Mouse (Mus musculus): ENCODE results near the gene Ifitm3. TPM values are rescaled to one million over a fixed set of nuclear protein-coding genes. Genes with fewer than 3 reads are reported as not detected.
"Not testable (repeated sequence)": the region's sequence is repeated elsewhere in the genome, so short reads cannot be mapped to it uniquely, and the experiment has no call there.

Ifitm3 gene
- total and polyA plus RNA-seq, 2 experiments from 2014 or later, result 22.5 to 67.8 TPM

GRCm38 (mm10) chr7:140990185-140990584, 20.4 kb downstream of the Ifitm3 start:
- H3K4me3 ChIP-seq (ENCODE audit: low read depth, low read length), result no peak overlapping the region
- no peak for DNase-seq (ENCODE audit: low spot score)
- H3K27me3 ChIP-seq (ENCODE audit: insufficient read depth, low read length), result no peaks in the 10 kb centered on the region
- H3K9me3 ChIP-seq (ENCODE audit: low read length), result no peaks in the 10 kb centered on the region
- H3K9ac ChIP-seq (replicated peaks; ENCODE audit: low read length, poor library complexity, severe bottlenecking), result no peak overlapping the region
- no peaks in the 10 kb centered on the region for H3K4me1 ChIP-seq (ENCODE audit: insufficient read depth, low read length)
- ATAC-seq (ENCODE audit: low FRiP score), result no peak
- no peak for TF ChIP-seq CTCF (IDR thresholded peaks at IDR 0.05)
- no peaks in the 10 kb centered on the region for H3K36me3 ChIP-seq (ENCODE audit: insufficient read depth, low read length)
- WGBS, result 75% methylated on average over 6 of the region's 6 CpGs
- no peak overlapping the region for H3K4me2 ChIP-seq (ENCODE audit: low read depth, low read length, poor library complexity, severe bottlenecking)
- no peak overlapping the region for H3K27ac ChIP-seq (ENCODE audit: low read depth, low read length)

DNA sequence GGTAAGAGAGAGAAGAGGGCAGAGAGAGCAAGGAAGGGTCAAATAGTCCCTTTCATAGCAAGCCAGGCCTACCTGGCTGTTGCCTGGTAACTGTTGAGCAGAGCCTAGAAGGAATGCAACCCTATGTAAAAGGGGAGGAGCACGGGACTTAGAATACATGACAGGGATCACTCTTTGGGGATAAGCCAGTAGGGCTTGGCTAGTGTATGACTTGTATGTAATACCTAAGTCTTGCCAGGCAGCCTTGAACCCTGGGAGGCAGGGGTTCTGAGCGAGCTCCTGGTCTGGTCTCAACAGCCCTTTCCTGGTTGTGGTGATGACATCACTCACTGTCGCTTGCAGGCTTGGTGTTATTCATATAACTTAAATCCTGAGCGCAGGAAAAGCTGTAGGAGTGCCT, 21.5 kb downstream of the Ifitm3 start:
- Histone ChIP-seq H3K9me3 (ENCODE audit: low read length) (no peaks in the 10 kb centered on the region), H3K9ac (replicated peaks; ENCODE audit: low read length, poor library complexity, severe bottlenecking) (no peak overlapping the region), H3K4me3 (ENCODE audit: low read depth, low read length) (no peak overlapping the region), H3K4me1 (ENCODE audit: insufficient read depth, low read length) (no peaks in the 10 kb centered on the region), H3K4me2 (ENCODE audit: low read depth, low read length, poor library complexity, severe bottlenecking) (no peak overlapping the region), H3K27me3 (ENCODE audit: insufficient read depth, low read length) (no peaks in the 10 kb centered on the region), H3K36me3 (ENCODE audit: insufficient read depth, low read length) (no peaks in the 10 kb centered on the region), H3K27ac (ENCODE audit: low read depth, low read length) (no peak overlapping the region)
- no peak for TF ChIP-seq CTCF (IDR thresholded peaks at IDR 0.05)
- 87% methylated on average over 4 of the region's 4 CpGs for WGBS
- DNase-seq (ENCODE audit: low spot score) (no peak), ATAC-seq (ENCODE audit: low FRiP score) (no peak)

DNA sequence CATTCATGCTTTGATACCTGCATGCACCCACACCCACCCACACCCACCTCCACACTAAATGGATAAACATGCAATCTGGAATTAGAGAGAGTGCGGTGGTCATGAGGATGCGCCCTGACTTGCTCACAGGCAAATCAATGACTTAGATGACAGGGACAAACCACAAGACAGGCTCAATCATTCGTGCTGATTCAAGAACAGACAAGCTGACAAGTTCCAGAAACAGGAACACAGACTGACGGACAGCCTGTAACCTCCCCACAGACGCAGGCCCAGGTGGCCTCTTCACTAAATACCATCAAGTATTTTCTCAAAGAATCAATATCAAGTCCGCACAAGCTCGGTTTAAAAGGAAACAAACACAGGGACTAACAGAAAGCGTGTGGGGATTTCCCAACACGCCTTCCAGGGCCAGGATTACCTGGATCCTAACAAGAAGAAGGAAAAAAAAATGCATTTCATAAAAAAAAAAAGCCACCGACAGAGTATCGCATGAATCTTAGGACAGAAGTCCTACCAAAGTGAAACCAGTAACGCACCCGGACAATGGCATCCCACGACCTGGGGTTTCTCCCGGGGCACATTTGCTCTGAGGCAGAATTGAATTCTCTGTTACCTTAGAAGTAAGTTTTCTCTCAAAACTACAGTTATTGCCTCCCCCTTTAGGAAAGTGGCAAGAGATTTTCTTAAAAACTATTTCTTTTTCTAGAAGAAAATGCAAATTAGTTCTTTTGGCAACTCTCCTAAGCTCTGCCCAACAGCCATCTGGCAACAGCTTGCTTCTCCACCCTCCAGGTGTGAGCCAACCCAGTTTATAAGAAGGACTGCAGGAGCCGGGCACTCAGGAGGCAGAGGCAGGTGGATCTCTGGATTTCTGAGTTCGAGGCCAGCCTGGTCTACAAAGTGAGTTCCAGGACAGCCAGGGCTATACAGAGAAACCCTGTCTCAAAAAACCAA, 23.1 kb downstream of the Ifitm3 start:
- 87% methylated on average over 17 of the region's 17 CpGs for WGBS
- no peak for DNase-seq (ENCODE audit: low spot score)

GRCm38 (mm10) chr7:140982971-140983370, 27.6 kb downstream of the Ifitm3 start:
- TF ChIP-seq CTCF (IDR thresholded peaks at IDR 0.05), result no peak
- Histone ChIP-seq H3K27me3 (ENCODE audit: insufficient read depth, low read length) (no peaks in the 10 kb centered on the region), H3K4me1 (ENCODE audit: insufficient read depth, low read length) (no peaks in the 10 kb centered on the region), H3K36me3 (ENCODE audit: insufficient read depth, low read length) (no peaks in the 10 kb centered on the region), H3K4me3 (ENCODE audit: low read depth, low read length) (no peak overlapping the region), H3K9ac (replicated peaks; ENCODE audit: low read length, poor library complexity, severe bottlenecking) (no peak overlapping the region), H3K9me3 (ENCODE audit: low read length) (no peaks in the 10 kb centered on the region), H3K4me2 (ENCODE audit: low read depth, low read length, poor library complexity, severe bottlenecking) (no peak overlapping the region), H3K27ac (ENCODE audit: low read depth, low read length) (no peak overlapping the region)
- 91% methylated on average over 7 of the region's 7 CpGs for WGBS
- DNase-seq (ENCODE audit: low spot score) (no peak), ATAC-seq (ENCODE audit: low FRiP score) (no peak)

More for the DNA sequence above, 23.1 kb downstream of the Ifitm3 start:
- Histone ChIP-seq H3K4me3 (ENCODE audit: low read depth, low read length) (no peak overlapping the region), H3K9me3 (ENCODE audit: low read length) (no peaks in the 10 kb centered on the region), H3K36me3 (ENCODE audit: insufficient read depth, low read length) (no peaks in the 10 kb centered on the region), H3K4me1 (ENCODE audit: insufficient read depth, low read length) (no peaks in the 10 kb centered on the region), H3K27ac (ENCODE audit: low read depth, low read length) (no peak overlapping the region), H3K4me2 (ENCODE audit: low read depth, low read length, poor library complexity, severe bottlenecking) (no peak overlapping the region), H3K27me3 (ENCODE audit: insufficient read depth, low read length) (no peaks in the 10 kb centered on the region), H3K9ac (replicated peaks; ENCODE audit: low read length, poor library complexity, severe bottlenecking) (no peak overlapping the region)
- ATAC-seq (ENCODE audit: low FRiP score), result no peak
- no peak for TF ChIP-seq CTCF (IDR thresholded peaks at IDR 0.05)

- Histone ChIP-seq H3K4me1 (ENCODE audit: insufficient read depth, low read length) (no peaks in the 10 kb centered on the region), H3K27me3 (ENCODE audit: insufficient read depth, low read length) (no peaks in the 10 kb centered on the region), H3K4me2 (ENCODE audit: low read depth, low read length, poor library complexity, severe bottlenecking) (no peak overlapping the region), H3K36me3 (ENCODE audit: insufficient read depth, low read length) (no peaks in the 10 kb centered on the region), H3K27ac (ENCODE audit: low read depth, low read length) (no peak overlapping the region), H3K9ac (replicated peaks; ENCODE audit: low read length, poor library complexity, severe bottlenecking) (no peak overlapping the region), H3K9me3 (ENCODE audit: low read length) (no peaks in the 10 kb centered on the region), H3K4me3 (ENCODE audit: low read depth, low read length) (no peak overlapping the region)
- WGBS, result 95% methylated on average over 8 of the region's 8 CpGs
- DNase-seq (ENCODE audit: low spot score) (no peak), ATAC-seq (ENCODE audit: low FRiP score) (no peak)
- no peak for TF ChIP-seq CTCF (IDR thresholded peaks at IDR 0.05)
Measured at GRCm38 (mm10) chr7:140981704-140982103, 28.9 kb downstream of the Ifitm3 start.

GRCm38 (mm10) chr7:140976720-140977119, 33.9 kb downstream of the Ifitm3 start:
- ATAC-seq (ENCODE audit: low FRiP score); DNase-seq (ENCODE audit: low spot score); H3K9ac ChIP-seq (replicated peaks; ENCODE audit: low read length, poor library complexity, severe bottlenecking); H3K36me3 ChIP-seq (ENCODE audit: insufficient read depth, low read length); H3K4me2 ChIP-seq (ENCODE audit: low read depth, low read length, poor library complexity, severe bottlenecking); H3K27me3 ChIP-seq (ENCODE audit: insufficient read depth, low read length); H3K27ac ChIP-seq (ENCODE audit: low read depth, low read length); H3K4me3 ChIP-seq (ENCODE audit: low read depth, low read length); H3K9me3 ChIP-seq (ENCODE audit: low read length); H3K4me1 ChIP-seq (ENCODE audit: insufficient read depth, low read length): not testable (repeated sequence)
- 88% methylated on average over 9 of the region's 9 CpGs for WGBS

Data from midbrain, postnatal 0 days (tissue).